Mouse (Mus musculus) lung, postnatal 0 days (tissue): ENCODE results near the gene Icam1. TPM values are rescaled to one million over a fixed set of nuclear protein-coding genes. Genes with fewer than 3 reads are reported as not detected.
A peak's percentile ranks its signal among the peaks of the same experiment; 100 is the strongest.

ENCODE experiments used
- ATAC-seq: fragments of 200-750 bp; cut with Nextera tagmentation; 2 replicates; pipeline ENCODE4 v1.8.0; 2017; ENCODE audit warnings: moderate library complexity
- DNase-seq: peaks from one replicate; pipeline ENCODE4 v3.0.0-alpha.2; 2016; ENCODE audit warnings: low spot score
- H3K27ac ChIP-seq: fragments of 300-500 bp; sonication (generic); 2 replicates; pipeline ENCODE4 v1.5.1; 2014; ENCODE audit warnings: antibody characterized with exemption, mild to moderate bottlenecking, low read length, mixed read lengths
- H3K27me3 ChIP-seq: fragments of 300-500 bp; sonication (generic); replicated peaks from 2 replicates; pipeline ENCODE4 v1.6.1; 2014; ENCODE audit warnings: low read length, mixed read lengths; ENCODE audit not compliant: insufficient read depth
- H3K36me3 ChIP-seq: fragments of 300-500 bp; sonication (generic); 2 replicates; pipeline ENCODE4 v1.6.1; 2014; ENCODE audit warnings: low read length, mixed read lengths; ENCODE audit not compliant: insufficient read depth
- H3K4me1 ChIP-seq: fragments of 300-500 bp; sonication (generic); 2 replicates; pipeline ENCODE4 v1.6.1; 2014; ENCODE audit warnings: antibody characterized with exemption, low read depth, low read length, mixed read lengths; ENCODE audit not compliant: insufficient read depth
- H3K4me2 ChIP-seq: fragments of 300-500 bp; sonication (generic); replicated peaks from 2 replicates; pipeline ENCODE4 v1.6.1; 2014; ENCODE audit warnings: low read depth, mild to moderate bottlenecking, low read length, moderate library complexity, mixed read lengths
- H3K4me3 ChIP-seq: fragments of 300-500 bp; sonication (generic); 2 replicates; pipeline ENCODE4 v1.5.1; 2014; ENCODE audit warnings: low read depth, low read length
- H3K9ac ChIP-seq: fragments of 300-500 bp; sonication (generic); replicated peaks from 2 replicates; pipeline ENCODE4 v1.6.1; 2014; ENCODE audit warnings: low read depth, mild to moderate bottlenecking
- H3K9me3 ChIP-seq: fragments of 300-500 bp; sonication (generic); 2 replicates; pipeline ENCODE4 v1.6.1; 2016; ENCODE audit warnings: low read length, mixed read lengths
- CTCF ChIP-seq: IDR thresholded peaks from 2 replicates; pipeline ENCODE4 v1.5.1; 2016; ENCODE audit warnings: antibody characterized with exemption, mild to moderate bottlenecking
- EP300 ChIP-seq: IDR thresholded peaks from 2 replicates; pipeline ENCODE4 v1.6.1; 2016; ENCODE audit warnings: antibody characterized with exemption, mild to moderate bottlenecking, control low read depth
- WGBS: fragments of 180-500 bp; shearing (Covaris S2); extraction: QIAGEN DNeasy Blood & Tissue Kit; methylation state at CpG from one replicate; pipeline ENCODE4 v1.1.7; 2014; 5-methylcytosine and 5-hydroxymethylcytosine counted together
- polyA plus RNA-seq: library from polyadenylated mRNA; unstranded; fragments of >200 nt; fragmentation: Nextera tagmentation; extraction: Ambion mirVana; gene quantifications from 2 replicates; pipeline ENCODE4 v1.2.1, GENCODE M21; 2015

The Icam1 gene
- polyA plus RNA-seq, 1 experiment from 2014 or later = 236 TPM

- ATAC-seq = no peak
- Histone ChIP-seq H3K27ac (peak overlapping the region; percentile 40), H3K4me2 (peak overlapping the region; percentile 85), H3K9ac (no peak overlapping the region), H3K9me3 (no peaks in the 10 kb centered on the region), H3K36me3 (0 out of 2 replicates have a peak, but pooled peaks cover 5% of the 10 kb centered on the region), H3K4me1 (peaks cover 8% of the 10 kb centered on the region; the same call in 1 of the 2 replicates), H3K27me3 (peaks cover 20% of the 10 kb centered on the region), H3K4me3 (peak overlapping the region; percentile 46)
- no peak for TF ChIP-seq EP300
- TF ChIP-seq CTCF = no peak
- WGBS = 24% methylated on average over 22 of the region's 22 CpGs
- no peak for DNase-seq
Observed at GRCm38 (mm10) chr9:21030055-21030600, 14.3 kb downstream of the Icam1 start.

GRCm38 (mm10) chr9:21030781-21031250 lies 15.0 kb downstream of the Icam1 start:
- peaks cover 26% of the 10 kb centered on the region for H3K27me3 ChIP-seq
- peaks cover 8% of the 10 kb centered on the region; the same call in 1 of the 2 replicates for H3K4me1 ChIP-seq
- H3K27ac ChIP-seq = no peak overlapping the region
- TF ChIP-seq CTCF = peak; percentile 71
- TF ChIP-seq EP300 = peak; percentile 39; the same call in 1 of the 2 replicates
- DNase-seq (peak; percentile 98), ATAC-seq (peak; percentile 76)
- WGBS = 0% methylated on average over 13 of the region's 13 CpGs
- H3K9ac ChIP-seq = no peak overlapping the region
- no peaks in the 10 kb centered on the region for H3K9me3 ChIP-seq
- H3K4me3 ChIP-seq = peak overlapping the region; percentile 46
- 0 out of 2 replicates have a peak, but pooled peaks cover 5% of the 10 kb centered on the region for H3K36me3 ChIP-seq
- peak overlapping the region; percentile 85 for H3K4me2 ChIP-seq

GRCm38 (mm10) chr9:21031251-21031895 lies 15.6 kb downstream of the Icam1 start:
- Histone ChIP-seq H3K4me2 (peak overlapping the region; percentile 85), H3K27ac (no peak overlapping the region), H3K9me3 (no peaks in the 10 kb centered on the region), H3K4me3 (peak overlapping the region; percentile 46), H3K27me3 (peaks cover 32% of the 10 kb centered on the region), H3K36me3 (0 out of 2 replicates have a peak, but pooled peaks cover 5% of the 10 kb centered on the region), H3K4me1 (peaks cover 8% of the 10 kb centered on the region; the same call in 1 of the 2 replicates), H3K9ac (no peak overlapping the region)
- WGBS = 0% methylated on average over 36 of the region's 36 CpGs
- peak; percentile 27 for ATAC-seq
- no peak for TF ChIP-seq EP300
- no peak for TF ChIP-seq CTCF
- DNase-seq = peak; percentile 73

DNA sequence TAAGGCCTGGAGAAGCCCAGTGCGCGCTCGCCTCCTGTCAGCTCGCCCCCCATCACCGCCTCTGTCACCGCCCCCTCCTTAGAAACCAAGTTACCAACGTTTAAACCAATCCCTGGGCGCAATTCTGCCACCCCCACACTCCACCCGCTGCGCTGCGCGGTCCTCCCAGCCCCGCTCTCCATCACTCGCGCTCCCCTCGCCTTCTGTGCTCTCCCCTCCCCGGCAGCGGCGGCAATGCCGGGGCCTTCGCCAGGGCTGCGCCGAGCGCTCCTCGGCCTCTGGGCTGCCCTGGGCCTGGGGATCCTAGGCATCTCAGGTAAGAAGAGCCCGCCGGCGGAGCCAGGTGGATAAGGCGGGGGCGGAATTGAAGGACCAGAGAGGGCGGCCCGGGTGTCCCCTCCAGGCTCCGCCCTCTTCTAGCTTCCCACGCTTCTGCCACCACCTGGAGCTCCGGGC lies 16.1 kb downstream of the Icam1 start, which contains the start of gene Icam5:
Gene Icam5 (plus strand): TSS at position 178 of the 456 bp plus-strand sequence.
- peaks cover 9% of the 10 kb centered on the region; the same call in 1 of the 2 replicates for H3K4me1 ChIP-seq
- 2% methylated on average over 27 of the region's 35 CpGs for WGBS
- H3K36me3 ChIP-seq = 0 out of 2 replicates have a peak, but pooled peaks cover 5% of the 10 kb centered on the region
- peaks cover 35% of the 10 kb centered on the region for H3K27me3 ChIP-seq
- TF ChIP-seq EP300 = no peak
- H3K9ac ChIP-seq = 0 out of 2 replicates have a peak within 1 kb of the TSS, but pooled peaks have one; percentile 5
- H3K9me3 ChIP-seq = no peaks in the 10 kb centered on the region
- peak within 1 kb of the TSS; percentile 85 for H3K4me2 ChIP-seq
- no peak within 1 kb of the TSS for H3K27ac ChIP-seq
- ATAC-seq (no peak), DNase-seq (no peak)
- peak within 1 kb of the TSS; percentile 46 for H3K4me3 ChIP-seq

GRCm38 (mm10) chr9:21032491-21032890 lies 16.7 kb downstream of the Icam1 start:
- H3K4me1 ChIP-seq = peaks cover 12% of the 10 kb centered on the region; the same call in 1 of the 2 replicates
- no peak overlapping the region for H3K27ac ChIP-seq
- no peak for TF ChIP-seq CTCF
- no peak for TF ChIP-seq EP300
- 0 out of 2 replicates have a peak, but pooled peaks cover 5% of the 10 kb centered on the region for H3K36me3 ChIP-seq
- H3K27me3 ChIP-seq = peaks cover 39% of the 10 kb centered on the region
- no peaks in the 10 kb centered on the region for H3K9me3 ChIP-seq
- WGBS = 2% methylated on average over 7 of the region's 7 CpGs
- DNase-seq (no peak), ATAC-seq (no peak)
- H3K4me3 ChIP-seq = peak overlapping the region; percentile 46
- peak overlapping the region; percentile 85 for H3K4me2 ChIP-seq
- H3K9ac ChIP-seq = no peak overlapping the region

GRCm38 (mm10) chr9:21033136-21033535 lies 17.4 kb downstream of the Icam1 start:
- no peak for TF ChIP-seq EP300
- no peak for TF ChIP-seq CTCF
- DNase-seq (peak; percentile 96), ATAC-seq (peak; percentile 71)
- H3K36me3 ChIP-seq = 0 out of 2 replicates have a peak, but pooled peaks cover 4% of the 10 kb centered on the region
- peaks cover 42% of the 10 kb centered on the region for H3K27me3 ChIP-seq
- H3K4me3 ChIP-seq = peak overlapping the region; percentile 44
- 0% methylated on average over 24 of the region's 34 CpGs for WGBS
- no peak overlapping the region for H3K27ac ChIP-seq
- no peak overlapping the region for H3K9ac ChIP-seq
- H3K4me1 ChIP-seq = peaks cover 12% of the 10 kb centered on the region; the same call in 1 of the 2 replicates
- no peaks in the 10 kb centered on the region for H3K9me3 ChIP-seq
- peak overlapping the region; percentile 85 for H3K4me2 ChIP-seq
